Mouse (Mus musculus) forebrain, embryonic 11.5 days (tissue): ENCODE measurements around the gene Taf9. TPM values are rescaled to one million over a fixed set of nuclear protein-coding genes. Genes with fewer than 3 reads are reported as not detected.

Experiments
- ATAC-seq: fragments of 200-750 bp; cut with Nextera tagmentation; replicated peaks from 2 replicates; pipeline ENCODE4 v1.8.0; 2017; ENCODE audit warnings: moderate TSS enrichment; ENCODE audit not compliant: low FRiP score
- DNase-seq: peaks from one replicate; pipeline ENCODE4 v3.0.0-alpha.2; 2017; ENCODE audit warnings: low spot score
- H3K27ac ChIP-seq: fragments of 300-500 bp; sonication (generic); 2 replicates; pipeline ENCODE4 v1.5.1; 2014; ENCODE audit warnings: low read depth, low read length
- H3K27me3 ChIP-seq: fragments of 300-500 bp; sonication (generic); 2 replicates; pipeline ENCODE4 v1.6.1; 2014; ENCODE audit warnings: mild to moderate bottlenecking, low read length, mixed read lengths; ENCODE audit not compliant: control insufficient read depth, insufficient read depth
- H3K36me3 ChIP-seq: fragments of 300-500 bp; sonication (generic); 2 replicates; pipeline ENCODE4 v1.6.1; 2014; ENCODE audit warnings: mild to moderate bottlenecking, low read length, moderate library complexity, mixed read lengths; ENCODE audit not compliant: control insufficient read depth, insufficient read depth
- H3K4me1 ChIP-seq: fragments of 300-500 bp; sonication (generic); replicated peaks from 2 replicates; pipeline ENCODE4 v1.6.1; 2014; ENCODE audit warnings: low read length, mixed read lengths; ENCODE audit not compliant: control insufficient read depth, insufficient read depth
- H3K4me2 ChIP-seq: fragments of 300-500 bp; sonication (generic); 2 replicates; pipeline ENCODE4 v1.6.1; 2014; ENCODE audit warnings: low read depth, mild to moderate bottlenecking, low read length, moderate library complexity, mixed read lengths; ENCODE audit not compliant: severe bottlenecking
- H3K4me3 ChIP-seq: fragments of 300-500 bp; sonication (generic); 2 replicates; pipeline ENCODE4 v1.5.1; 2014; ENCODE audit warnings: low read depth, low read length
- H3K9ac ChIP-seq: fragments of 300-500 bp; sonication (generic); 2 replicates; pipeline ENCODE4 v1.6.1; 2014; ENCODE audit warnings: low read length
- H3K9me3 ChIP-seq: fragments of 300-500 bp; sonication (generic); 2 replicates; pipeline ENCODE4 v1.6.1; 2016; ENCODE audit warnings: low read length, mixed read lengths; ENCODE audit not compliant: control insufficient read depth
- WGBS: fragments of 180-500 bp; shearing (Covaris S2); extraction: QIAGEN DNeasy Blood & Tissue Kit; methylation state at CpG from one replicate; pipeline ENCODE4 v1.1.7; 2014; 5-methylcytosine and 5-hydroxymethylcytosine counted together
- polyA plus RNA-seq: library from polyadenylated mRNA; unstranded; fragments of >200 nt; fragmentation: Nextera tagmentation; extraction: Ambion mirVana; gene quantifications from 2 replicates; pipeline ENCODE4 v1.2.1, GENCODE M21; 2014

Gene Taf9
- 22.4 and 22.6 TPM in 2 replicates for polyA plus RNA-seq

- Histone ChIP-seq H3K27ac (peak within 1 kb of the TSS; percentile 97), H3K4me2 (peak within 1 kb of the TSS; percentile 85), H3K36me3 (no peaks in the 10 kb centered on the region; the same call in 1 of the 2 replicates), H3K9me3 (no peaks in the 10 kb centered on the region), H3K4me3 (peak within 1 kb of the TSS; percentile 93), H3K27me3 (no peaks in the 10 kb centered on the region), H3K9ac (peak within 1 kb of the TSS; percentile 93), H3K4me1 (peaks cover 4% of the 10 kb centered on the region)
- under 1% methylated on average over 51 of the region's 63 CpGs for WGBS
- DNase-seq (no peak), ATAC-seq (no peak)
Observed at GRCm38 (mm10) chr13:100651439-100652186, at the start of gene Taf9. TSS of gene Taf9 (plus strand) at chr13:100651579.

- Histone ChIP-seq H3K27me3 (no peaks in the 10 kb centered on the region), H3K4me2 (no peak overlapping the region), H3K4me3 (no peak overlapping the region), H3K27ac (no peak overlapping the region), H3K9ac (no peak overlapping the region), H3K4me1 (no peaks in the 10 kb centered on the region), H3K9me3 (no peaks in the 10 kb centered on the region), H3K36me3 (no peaks in the 10 kb centered on the region)
- no peak for DNase-seq
- WGBS, result 67% methylated on average over 5 of the region's 5 CpGs
- ATAC-seq, result no peak
Observed at GRCm38 (mm10) chr13:100602239-100602902, 49.0 kb upstream of the Taf9 start.

DNA sequence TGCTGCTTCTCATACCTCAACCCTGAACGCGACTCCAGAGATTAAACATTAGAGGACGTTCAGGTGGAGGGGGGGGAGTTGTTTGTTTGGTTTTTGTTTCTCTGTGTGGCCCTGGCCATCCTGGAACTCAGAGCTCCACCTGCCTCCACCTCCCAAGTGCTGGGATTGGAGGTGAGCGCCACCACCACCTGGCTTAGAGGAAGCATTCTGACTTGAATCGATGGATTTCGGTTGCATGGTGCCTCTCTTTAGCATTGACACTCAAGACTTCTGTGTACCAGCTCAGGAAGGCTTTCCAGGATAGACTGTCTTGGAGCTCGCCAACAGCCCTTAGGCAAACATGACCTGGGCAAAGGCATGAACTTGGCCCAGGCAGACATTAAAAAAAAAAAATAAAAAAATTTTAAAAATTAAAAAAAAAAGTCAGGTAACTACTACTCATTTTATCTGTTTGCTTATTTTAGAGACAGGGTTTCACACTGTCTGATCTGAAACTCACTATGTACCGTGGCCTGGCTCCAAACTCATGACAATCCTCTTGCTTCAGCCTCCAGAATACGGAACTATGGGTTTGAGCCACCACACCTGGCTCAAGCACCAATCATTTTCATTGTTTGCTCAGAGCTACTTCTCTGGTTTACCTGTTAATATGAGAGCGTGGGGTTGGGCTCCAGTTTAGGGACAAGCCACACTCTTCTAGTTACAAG, 48.2 kb upstream of the Taf9 start:
- Histone ChIP-seq H3K36me3 (no peaks in the 10 kb centered on the region), H3K4me1 (no peaks in the 10 kb centered on the region), H3K4me2 (no peak overlapping the region), H3K9ac (no peak overlapping the region), H3K4me3 (no peak overlapping the region), H3K27me3 (no peaks in the 10 kb centered on the region), H3K9me3 (0 out of 2 replicates have a peak, but pooled peaks cover 2% of the 10 kb centered on the region), H3K27ac (no peak overlapping the region)
- DNase-seq, result no peak
- 90% methylated on average over 10 of the region's 10 CpGs for WGBS
- no peak for ATAC-seq

- WGBS, result 91% methylated on average over 11 of the region's 11 CpGs
Observed at GRCm38 (mm10) chr13:100603738-100604095, 47.7 kb upstream of the Taf9 start.

DNA sequence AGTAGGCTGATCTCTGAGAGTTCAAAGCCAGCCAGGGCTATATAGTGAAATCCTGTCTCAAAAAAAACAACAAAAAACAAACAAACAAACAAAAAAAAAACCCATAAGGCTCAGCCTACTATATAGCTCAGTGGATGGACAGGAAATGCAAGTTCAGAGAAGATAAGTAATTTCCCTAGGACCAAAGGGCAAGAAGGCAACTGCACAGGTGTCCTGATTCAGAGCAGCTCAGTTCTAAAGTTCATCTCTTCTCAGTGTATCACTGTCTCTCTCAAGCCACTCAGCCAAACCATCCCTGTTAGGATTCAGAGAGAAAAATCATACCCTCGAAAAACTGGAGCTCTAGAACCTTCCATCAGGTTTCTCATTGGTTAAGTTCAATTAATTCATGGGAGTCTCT, 45.5 kb upstream of the Taf9 start:
- no peak for ATAC-seq

More at GRCm38 (mm10) chr13:100603738-100604095, 47.7 kb upstream of the Taf9 start:
- no peak overlapping the region for H3K4me3 ChIP-seq
- H3K27me3 ChIP-seq, result no peaks in the 10 kb centered on the region
- DNase-seq, result no peak
- 0 out of 2 replicates have a peak, but pooled peaks cover 2% of the 10 kb centered on the region for H3K9me3 ChIP-seq
- H3K27ac ChIP-seq, result no peak overlapping the region
- H3K4me1 ChIP-seq, result no peaks in the 10 kb centered on the region
- ATAC-seq, result no peak
- no peak overlapping the region for H3K9ac ChIP-seq
- no peak overlapping the region for H3K4me2 ChIP-seq
- no peaks in the 10 kb centered on the region for H3K36me3 ChIP-seq

GRCm38 (mm10) chr13:100607756-100608155, 43.6 kb upstream of the Taf9 start:
- no peak overlapping the region for H3K4me3 ChIP-seq
- ATAC-seq, result no peak

More for the DNA sequence above, 45.5 kb upstream of the Taf9 start:
- Histone ChIP-seq H3K9ac (no peak overlapping the region), H3K36me3 (no peaks in the 10 kb centered on the region), H3K4me1 (no peaks in the 10 kb centered on the region), H3K27me3 (no peaks in the 10 kb centered on the region), H3K4me2 (no peak overlapping the region), H3K4me3 (no peak overlapping the region), H3K27ac (no peak overlapping the region), H3K9me3 (0 out of 2 replicates have a peak, but pooled peaks cover 2% of the 10 kb centered on the region)
- 77% methylated on average over 1 of the region's 1 CpGs for WGBS
- DNase-seq, result no peak

GRCm38 (mm10) chr13:100611266-100611665, 40.1 kb upstream of the Taf9 start:
- no peaks in the 10 kb centered on the region for H3K36me3 ChIP-seq
- DNase-seq (no peak), ATAC-seq (no peak)
- no peak overlapping the region for H3K27ac ChIP-seq
- 94% methylated on average over 13 of the region's 13 CpGs for WGBS
- H3K4me3 ChIP-seq, result no peak overlapping the region
- no peaks in the 10 kb centered on the region; the same call in 1 of the 2 replicates for H3K4me1 ChIP-seq
- 0 out of 2 replicates have a peak, but pooled peaks cover 2% of the 10 kb centered on the region for H3K9me3 ChIP-seq
- 0 out of 2 replicates have a peak, but pooled peaks cover 2% of the 10 kb centered on the region for H3K27me3 ChIP-seq
- H3K9ac ChIP-seq, result no peak overlapping the region
- H3K4me2 ChIP-seq, result no peak overlapping the region

More at GRCm38 (mm10) chr13:100607756-100608155, 43.6 kb upstream of the Taf9 start:
- no peaks in the 10 kb centered on the region for H3K27me3 ChIP-seq
- H3K27ac ChIP-seq, result no peak overlapping the region
- no peak overlapping the region for H3K9ac ChIP-seq
- 0 out of 2 replicates have a peak, but pooled peaks cover 2% of the 10 kb centered on the region for H3K9me3 ChIP-seq
- no peak for DNase-seq
- H3K36me3 ChIP-seq, result no peaks in the 10 kb centered on the region
- no peak overlapping the region for H3K4me2 ChIP-seq
- WGBS, result 87% methylated on average over 8 of the region's 8 CpGs
- no peaks in the 10 kb centered on the region for H3K4me1 ChIP-seq

GRCm38 (mm10) chr13:100612251-100612650, 39.1 kb upstream of the Taf9 start:
- Histone ChIP-seq H3K36me3 (no peaks in the 10 kb centered on the region), H3K27me3 (peaks cover 6% of the 10 kb centered on the region), H3K9me3 (0 out of 2 replicates have a peak, but pooled peaks cover 2% of the 10 kb centered on the region), H3K4me3 (no peak overlapping the region), H3K4me2 (no peak overlapping the region), H3K4me1 (peaks cover 5% of the 10 kb centered on the region), H3K27ac (no peak overlapping the region), H3K9ac (no peak overlapping the region)
- WGBS, result 93% methylated on average over 10 of the region's 10 CpGs
- ATAC-seq (no peak), DNase-seq (no peak)
